Mouse (Mus musculus) left cerebral cortex, adult 8-10 months (tissue): ENCODE measurements at regions not wholly inside any gene's neighbourhood (a gene's known extent, or its start where the extent isn't known, plus 50 kb on each side); places are given as distances from the start of the nearest gene placed in this dataset.
"Not testable (repeated sequence)": the region's sequence is repeated elsewhere in the genome, so short reads cannot be mapped to it uniquely, and the experiment has no call there.

ENCODE experiments used
- DNase-seq, 2 experiments: peaks; one replicate each; pipeline ENCODE4 v3.0.0; 2022; ENCODE audit warnings: low spot score in 2 of 2

DNA sequence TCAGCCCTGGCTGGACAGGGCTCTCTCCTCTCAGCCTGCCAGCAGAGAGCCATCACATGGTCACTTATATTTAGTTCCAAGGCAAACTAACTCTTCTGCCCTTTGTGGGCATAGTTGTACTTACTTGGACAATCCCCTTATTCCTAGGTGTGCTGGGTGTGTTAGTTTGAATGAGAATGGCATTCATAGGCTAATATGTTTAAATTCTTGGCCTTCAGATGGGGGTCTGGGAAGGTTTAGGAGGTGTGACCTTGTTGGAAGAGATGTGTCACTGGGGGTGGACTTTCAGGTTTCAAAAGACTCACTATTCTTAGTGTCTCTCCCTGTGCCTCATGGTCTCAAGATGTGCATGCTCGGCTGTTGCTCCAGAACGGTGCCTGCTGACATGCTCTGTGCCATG, 250.5 kb upstream of the Myo3a start:
- no peak for DNase-seq

DNA sequence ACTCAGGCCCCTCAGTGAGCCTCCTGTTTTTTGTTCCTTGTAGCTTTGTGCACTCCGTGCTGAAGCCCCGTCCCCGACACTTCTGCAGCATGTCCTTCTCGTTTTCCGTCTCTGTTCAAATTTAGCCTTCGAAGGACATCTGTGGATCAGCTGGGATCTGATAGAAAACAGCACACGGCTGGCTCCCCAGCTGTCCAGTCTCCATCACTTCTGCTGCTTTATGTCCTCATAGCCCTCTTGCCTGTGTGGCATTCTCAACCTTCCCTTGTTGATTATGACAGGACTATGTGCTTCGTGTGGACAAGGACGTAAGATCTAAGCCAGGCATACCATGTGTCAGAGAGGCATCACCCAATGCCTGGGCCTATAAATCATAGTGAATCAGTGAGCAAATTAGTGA, 247.1 kb upstream of the Myo3a start:
- no peak for DNase-seq

DNA sequence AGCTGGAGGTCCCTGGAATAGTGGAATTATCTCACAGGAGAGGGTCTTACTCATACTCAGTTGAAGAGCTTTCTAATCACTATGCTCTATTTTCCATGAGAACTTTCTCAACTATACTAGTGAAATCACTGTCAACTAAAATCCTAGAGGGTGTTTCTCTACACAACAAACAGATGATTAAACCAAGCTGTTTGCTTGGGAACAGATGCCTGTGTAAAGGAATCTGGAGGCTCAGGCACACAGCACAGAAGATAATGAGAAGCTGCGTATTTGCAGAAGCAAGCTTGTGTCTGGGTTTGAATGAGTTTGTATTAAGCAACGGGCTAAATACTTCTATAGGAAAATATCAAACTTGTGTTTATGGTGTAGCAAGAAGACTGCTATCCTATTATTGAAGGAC, 202.9 kb upstream of the Myo3a start:
- no peak for DNase-seq

DNA sequence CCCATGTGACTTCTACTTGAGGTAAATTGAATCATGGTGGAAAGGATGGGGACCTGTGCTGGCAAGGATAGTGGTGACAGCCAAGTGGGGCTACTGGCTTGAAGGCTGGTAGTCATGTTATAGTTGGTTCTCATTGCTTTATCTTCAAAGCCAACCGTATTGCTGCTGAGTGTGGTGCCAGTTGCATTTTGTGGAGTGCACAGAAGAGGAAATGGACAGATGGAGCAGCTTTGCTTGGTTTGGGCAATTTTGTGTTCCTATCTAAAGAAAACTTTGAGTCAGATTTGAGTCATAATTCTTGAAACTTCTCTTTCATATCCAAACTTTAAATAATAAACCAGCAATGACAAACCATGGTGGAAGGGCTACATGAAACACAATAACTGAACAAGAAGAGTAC, 200.5 kb upstream of the Myo3a start:
- peak in 1 of 2 experiments; percentile 23 for DNase-seq

DNA sequence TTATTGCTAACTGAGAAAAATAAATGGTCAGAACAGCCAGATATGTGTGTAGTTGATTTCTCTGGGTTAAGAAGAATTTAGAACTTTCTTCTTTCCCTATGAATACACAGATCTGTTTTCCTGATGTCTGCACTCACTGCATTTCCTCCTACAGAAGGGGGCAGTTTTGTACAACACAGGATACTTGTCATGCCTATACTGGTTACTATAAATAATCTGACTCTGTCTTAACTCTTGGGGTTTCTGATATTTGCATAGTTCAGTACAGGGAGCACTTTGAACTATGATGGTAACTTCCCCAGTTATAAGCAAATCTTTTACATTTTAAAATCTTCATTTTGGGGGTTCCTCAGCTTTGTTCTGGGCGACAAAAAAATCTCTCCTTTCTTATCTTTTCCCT, 198.7 kb upstream of the Myo3a start:
- no peak for DNase-seq

DNA sequence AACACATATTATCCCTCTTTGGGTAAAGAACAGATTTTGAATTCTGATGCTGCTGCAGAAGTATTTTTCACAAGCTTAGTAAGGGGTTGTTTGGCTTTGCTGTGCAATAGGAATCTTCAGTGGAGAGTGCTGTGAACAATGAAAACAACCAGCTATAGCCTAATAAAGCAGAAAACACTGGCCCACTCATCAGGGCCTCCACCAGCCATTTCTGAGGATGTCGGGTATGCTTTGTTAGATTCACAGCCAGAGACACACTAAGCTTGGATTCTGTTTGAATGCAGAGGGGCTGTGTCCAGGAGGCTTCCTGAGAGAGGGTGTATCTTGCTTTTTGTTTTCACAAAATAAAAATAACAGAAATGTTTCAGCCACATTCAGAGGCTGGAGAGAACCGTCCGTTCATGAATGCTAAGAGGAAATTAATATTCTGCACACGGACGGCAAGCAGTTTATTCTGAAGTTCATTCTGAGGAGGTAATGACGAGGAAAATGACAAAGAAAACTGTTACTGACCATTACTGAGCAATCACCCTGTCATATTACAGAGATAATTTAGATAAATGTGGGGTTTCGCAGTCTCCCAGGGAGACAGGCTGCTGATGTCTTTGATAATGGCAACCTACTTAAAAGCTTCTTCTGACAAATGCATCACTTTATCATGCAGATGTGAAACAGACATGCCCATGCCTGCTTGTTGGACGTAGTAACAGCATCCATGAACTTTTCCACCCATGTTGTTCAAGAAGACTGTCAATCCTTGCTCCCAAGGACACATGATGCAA, 198.1 kb upstream of the Myo3a start:
- DNase-seq: no peak

DNA sequence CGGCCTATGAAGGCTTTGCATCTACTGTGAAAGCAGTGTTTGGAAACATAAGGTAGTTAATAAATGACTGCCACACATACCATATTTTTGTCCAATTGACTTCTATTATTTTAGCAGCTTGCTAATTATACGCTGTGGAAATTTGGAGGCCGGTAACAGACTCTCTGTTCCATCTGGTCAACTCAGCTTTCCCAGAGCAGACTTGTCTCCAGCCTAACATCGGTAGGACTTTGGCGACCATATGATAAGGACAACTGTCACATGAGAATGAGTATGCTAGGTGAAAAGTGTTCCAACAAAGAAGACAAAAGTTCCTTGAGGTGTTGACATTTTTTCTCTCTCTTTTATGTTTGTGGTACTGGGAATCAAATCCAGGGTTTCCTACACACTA, 197.5 kb upstream of the Myo3a start:
- DNase-seq: no peak

DNA sequence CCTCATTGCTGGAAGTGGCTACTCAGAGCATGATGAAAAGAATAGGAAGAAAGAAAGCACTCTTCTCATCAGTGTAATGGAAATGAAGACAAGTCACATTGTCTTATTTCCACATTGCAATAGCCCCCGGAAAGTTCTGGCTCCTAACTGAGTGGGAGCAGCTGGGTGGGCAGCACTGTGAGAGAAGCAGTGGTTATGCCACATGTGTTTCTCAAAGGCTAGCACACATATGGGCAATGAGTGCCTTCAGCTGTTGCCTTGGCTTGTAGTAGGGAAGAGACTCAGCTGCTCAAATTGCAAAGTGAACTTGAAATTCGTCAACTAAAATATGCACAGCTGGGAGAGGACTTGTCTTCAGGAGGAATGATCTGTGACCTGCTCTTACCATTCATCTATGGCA, 190.5 kb upstream of the Myo3a start:
- DNase-seq: no peak

DNA sequence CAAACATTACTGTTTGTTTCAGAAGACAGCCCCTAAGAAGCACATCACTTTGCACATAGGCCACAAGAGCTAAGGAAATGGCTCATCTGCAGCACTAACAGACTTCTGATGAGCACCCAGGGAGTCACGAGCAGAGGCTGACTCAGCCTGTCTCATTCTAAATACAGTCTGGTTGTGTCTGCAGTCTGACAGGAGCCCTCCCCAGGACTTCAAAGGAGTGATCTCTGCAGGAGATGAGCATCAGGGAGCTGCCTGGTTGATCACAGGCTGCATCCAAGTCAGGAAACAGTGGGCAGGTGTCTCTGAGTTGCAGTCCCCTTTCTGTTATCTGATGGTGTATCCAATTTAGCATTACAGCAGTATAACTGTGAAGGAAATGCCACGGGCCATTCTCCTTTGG, 188.5 kb upstream of the Myo3a start:
- peak in 1 of 2 experiments; percentile 58 for DNase-seq

DNA sequence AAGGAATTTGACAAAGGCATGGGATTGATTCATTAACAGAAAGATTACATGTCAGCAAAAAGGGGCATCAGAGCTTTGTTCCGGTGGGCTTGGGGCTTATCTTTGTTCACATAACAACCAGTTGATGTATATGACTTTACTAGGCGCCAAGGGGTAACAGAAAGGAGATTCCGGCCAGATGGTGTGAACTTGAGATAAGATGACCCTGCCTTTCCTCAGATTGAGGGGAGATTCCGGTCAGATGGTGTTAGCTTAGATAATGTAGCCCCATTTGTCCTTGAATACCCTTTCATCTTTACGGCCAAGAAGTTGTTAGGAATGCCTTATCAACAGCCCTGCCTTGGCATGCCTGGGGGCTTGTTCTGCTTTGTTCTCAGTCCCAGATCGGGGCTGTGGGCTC, 183.4 kb upstream of the Myo3a start:
- DNase-seq: not testable (repeated sequence)

DNA sequence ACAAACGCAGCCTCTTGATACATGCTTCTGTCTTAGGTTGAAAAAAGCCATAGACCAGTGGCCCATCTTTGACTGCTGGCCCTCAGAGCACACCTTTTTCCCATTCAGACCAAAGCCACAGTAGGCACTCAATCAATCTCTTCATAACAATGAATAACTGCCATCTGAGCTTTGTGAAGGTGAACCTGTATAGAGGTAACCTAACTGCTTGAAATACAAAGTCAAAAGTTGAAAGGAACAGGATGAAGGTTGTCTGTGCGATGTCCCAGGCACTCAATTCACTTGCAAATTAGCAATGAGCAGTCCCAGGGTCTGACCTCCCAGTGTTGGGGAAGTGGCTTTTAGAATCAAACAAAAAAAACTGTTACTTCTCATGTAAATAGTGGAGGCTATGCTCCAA, 182.4 kb upstream of the Myo3a start:
- no peak for DNase-seq

DNA sequence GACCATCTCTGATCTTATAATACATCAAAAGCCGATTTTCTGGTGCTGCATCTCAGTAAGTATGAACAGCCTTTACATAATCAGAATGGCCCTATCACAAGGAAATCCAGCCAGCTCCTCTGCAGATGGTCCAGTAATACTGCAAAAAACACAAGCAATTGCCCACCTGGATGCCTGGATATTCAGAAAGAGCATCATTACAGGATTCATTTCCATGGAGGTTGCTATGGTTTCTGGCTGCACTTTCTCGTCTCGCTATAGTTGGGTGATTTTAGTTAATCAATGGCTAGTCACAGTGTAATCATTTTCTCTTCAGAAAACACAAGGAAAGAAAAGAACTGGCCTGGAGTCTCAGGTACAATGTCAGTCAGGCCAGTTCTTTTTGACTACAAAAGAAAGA, 179.8 kb upstream of the Myo3a start:
- no peak for DNase-seq

DNA sequence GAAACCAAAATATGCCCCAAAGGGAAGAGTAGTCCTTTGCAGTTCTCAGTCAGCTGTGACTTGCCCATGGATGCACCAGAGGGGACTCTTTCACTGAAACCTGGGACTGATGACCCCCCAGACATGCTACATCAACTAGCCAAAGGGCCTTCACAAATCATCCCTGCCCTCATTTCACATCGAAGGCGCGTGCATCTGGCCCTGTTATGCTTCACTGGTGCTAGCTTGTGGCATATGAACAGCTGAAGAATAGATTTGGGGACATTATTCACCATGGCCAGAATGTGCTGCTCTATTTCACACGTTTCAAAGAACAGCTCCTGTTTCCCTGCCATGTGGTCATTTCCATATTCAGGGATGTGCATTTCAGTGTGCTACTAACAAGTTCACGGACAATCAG, 160.8 kb upstream of the Myo3a start:
- no peak for DNase-seq

DNA sequence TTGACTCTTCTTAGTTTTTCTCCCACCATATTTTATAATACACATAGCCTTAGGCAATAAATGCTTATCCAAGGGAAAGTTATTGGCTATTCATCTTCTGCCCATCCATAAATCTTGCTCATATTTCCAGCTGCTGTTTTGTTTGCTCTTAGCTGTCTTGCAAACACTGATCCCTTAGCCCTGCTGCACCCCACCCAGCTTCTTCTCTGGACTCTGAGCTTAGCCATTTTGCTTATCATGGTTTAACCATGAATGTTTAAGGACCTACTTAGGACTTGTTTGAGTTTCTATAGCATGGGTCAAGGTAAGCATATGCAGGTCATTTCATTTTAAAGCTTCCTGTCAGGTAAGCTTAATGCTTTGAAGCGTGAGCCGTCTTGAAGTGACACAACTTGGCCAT, 130.5 kb upstream of the Myo3a start:
- DNase-seq: no peak

DNA sequence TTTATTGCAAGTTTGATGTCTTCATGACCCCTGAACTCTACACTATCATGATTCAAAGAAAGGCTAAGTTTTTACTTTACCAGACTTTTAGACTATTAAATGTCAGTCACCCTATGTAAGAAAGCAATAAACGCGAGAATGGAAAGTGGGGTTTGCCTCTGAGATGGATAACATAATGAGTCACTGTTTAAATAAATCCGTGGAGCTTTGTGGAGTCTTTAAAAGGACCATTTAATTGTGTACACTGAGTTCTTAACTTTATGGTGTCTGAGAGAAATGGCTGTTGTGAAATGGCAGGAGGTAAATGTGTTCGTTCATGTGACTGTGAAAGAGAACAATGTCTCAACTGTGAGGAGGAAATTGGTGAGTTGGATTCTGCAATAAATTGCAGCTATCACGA, 122.2 kb upstream of the Myo3a start:
- no peak for DNase-seq

DNA sequence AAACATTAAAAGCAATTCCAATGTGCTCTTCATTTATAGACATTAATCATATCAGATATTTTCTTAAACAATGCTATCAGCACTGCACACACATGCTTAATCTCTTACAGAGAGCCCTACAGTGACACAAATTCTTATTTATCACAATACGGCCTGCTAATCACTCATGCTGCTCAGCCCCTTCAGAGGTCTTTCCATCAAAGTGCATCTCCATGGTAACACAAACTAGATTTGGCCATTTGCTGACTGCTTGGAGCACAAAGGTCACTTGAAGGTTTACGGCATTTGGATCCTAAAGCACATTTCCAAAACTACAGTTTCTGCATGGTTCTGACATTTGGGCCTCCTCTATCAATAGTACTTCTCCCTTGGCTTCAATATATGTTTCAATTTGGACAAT, 77.6 kb upstream of the Myo3a start:
- no peak for DNase-seq

DNA sequence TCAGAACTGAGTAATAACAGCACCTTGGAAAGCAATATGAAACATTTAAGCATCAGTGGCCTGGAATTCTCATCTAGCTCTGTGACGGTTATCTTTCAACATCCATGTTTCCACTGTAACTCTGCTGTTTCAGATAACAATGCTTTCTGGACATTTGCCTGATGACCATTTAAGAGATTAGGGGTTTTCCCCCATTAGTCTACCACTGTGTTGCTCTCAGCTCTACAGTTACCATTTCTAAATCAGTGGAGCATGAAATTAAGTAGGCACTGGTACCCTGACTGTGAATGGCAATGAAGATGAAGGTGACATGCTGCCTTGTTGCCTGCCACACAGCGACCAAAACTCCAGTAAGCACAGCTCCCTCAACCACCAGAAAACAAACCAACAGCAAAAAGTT, 70.7 kb upstream of the Myo3a start:
- DNase-seq: no peak

DNA sequence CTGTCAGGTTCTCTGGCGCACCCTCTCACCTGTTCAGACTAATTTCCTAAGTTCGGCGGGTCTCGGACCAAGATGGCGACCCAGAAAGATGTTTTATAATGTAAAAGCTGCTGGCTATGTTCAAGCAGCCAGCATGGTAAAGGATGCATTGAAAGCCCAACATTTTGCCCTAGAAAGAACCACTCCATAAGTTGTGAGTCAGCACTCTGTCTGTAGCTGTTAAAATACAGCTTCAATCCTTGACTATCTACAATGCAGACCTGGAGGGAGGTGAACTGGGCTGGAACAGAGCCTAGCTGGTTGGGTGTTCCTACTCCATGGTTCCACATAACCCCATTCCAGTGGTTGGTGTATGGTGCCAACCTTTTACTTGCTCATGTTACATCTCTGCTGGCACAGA, 61.9 kb upstream of the Myo3a start:
- DNase-seq: no peak

DNA sequence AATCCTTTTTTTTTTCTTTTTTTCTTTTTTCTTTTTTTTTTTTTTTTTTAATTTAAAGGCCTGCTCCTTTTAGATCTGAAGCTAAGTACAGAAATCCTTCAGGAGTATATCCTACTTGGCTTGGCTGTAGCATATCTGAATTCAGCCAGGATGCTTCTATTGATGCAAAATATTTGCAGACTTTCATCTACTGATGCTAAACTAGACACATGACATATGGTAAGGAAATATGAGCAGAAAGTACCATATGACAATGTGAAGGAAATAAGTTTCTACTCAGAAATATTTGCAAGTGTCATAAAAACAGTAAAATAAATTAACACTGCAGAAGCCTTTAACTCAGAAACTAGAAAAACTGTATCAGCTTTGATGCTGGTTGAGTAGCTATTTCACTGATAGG, 61.4 kb upstream of the Myo3a start:
- DNase-seq: no peak
